Mouse (Mus musculus): ENCODE measurements at regions not wholly inside any gene's neighbourhood (a gene's known extent, or its start where the extent isn't known, plus 50 kb on each side); places are given as distances from the start of the nearest gene placed in this dataset.
A peak's percentile ranks its signal among the peaks of the same experiment; 100 is the strongest.

DNA sequence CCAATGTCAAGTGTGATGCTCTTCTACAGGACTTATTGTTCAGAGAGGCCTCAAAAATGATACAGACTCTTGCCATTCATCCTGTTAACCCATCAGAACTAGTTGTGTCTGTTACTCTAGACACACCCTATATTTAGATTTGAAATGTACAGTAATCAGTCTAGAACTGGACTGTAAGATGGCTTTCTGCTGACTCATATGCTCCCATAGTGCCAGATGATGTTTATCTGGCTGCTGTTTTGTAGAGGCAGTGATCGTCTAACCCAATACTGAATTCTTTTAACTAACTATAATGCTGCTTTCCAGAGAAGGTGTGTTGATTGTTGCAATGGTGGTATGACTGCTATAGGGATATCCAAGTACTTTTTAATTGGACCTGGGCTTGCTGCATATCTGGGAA lies 185.9 kb upstream of the Npsr1 start:
- DNase-seq: no peak

DNA sequence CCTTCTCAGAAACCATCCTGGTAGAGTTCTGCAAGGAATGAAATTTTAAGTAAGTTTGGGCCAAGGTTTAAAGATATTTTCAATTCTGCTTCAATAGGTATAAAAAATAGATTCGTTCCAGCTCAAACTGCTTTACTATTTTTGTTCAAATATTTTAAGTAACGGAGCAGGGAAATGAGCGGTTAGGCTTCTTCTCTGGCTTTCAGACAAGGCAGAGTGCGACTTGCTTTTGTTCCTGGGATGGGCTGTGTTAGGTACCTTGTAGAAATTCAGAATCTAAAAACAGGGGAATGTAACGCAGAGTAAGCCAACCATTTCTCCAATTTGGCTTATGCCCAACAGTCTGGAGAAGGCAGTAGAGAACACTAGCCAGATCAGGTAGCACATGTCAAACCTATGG lies 180.5 kb upstream of the Npsr1 start:
- DNase-seq: no peak

DNA sequence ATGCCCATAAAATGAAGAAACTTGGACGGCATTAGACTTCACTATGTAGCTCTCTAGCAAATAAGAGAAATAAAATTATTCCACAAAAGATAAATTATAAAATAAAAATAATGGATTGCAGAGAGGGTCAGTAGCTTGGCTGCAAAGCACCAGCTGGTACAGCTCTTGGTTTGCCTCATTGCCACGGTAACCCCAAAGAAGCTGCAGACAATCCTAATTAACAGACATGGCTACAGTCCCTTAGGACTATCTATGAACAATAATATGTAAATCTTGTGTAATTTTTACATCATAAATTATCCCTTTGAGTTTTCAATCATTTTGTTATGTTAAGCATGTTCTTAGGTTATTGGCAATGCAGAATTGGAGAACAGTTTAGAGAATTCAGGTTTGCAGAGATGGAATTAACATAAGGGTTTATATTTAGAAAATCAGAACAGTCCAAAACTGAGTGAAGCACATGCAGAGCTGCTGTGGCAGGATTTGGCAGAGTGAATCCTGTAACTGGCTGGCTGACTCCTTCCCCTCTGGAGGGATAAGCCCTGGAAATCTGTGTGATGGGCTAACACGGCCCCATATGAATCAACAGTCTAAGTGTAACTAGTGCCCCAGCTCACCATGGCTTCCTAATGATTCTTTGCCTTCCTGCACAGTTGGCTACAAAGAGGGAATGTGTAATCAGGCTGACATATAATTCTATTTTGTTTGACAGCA lies 178.4 kb upstream of the Npsr1 start:
- DNase-seq: no peak

DNA sequence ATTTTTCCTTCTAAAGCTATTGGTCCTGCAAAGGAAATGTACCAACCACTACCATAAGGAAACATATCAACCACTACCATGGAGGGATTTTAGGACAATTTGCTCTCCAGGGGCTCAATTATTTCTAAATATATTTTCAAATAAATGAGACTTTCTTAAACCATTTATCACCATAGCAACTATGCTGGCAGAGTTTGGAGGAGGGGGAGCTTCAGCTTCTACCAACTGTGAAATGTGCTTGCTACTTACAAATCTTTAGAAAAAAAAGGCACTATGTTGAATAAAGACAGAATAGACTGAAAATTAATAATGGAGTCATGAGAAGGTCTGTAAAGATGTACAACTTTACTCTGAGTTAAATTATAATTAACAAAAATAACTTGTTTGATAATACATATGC lies 165.6 kb upstream of the Npsr1 start:
- DNase-seq: no peak

DNA sequence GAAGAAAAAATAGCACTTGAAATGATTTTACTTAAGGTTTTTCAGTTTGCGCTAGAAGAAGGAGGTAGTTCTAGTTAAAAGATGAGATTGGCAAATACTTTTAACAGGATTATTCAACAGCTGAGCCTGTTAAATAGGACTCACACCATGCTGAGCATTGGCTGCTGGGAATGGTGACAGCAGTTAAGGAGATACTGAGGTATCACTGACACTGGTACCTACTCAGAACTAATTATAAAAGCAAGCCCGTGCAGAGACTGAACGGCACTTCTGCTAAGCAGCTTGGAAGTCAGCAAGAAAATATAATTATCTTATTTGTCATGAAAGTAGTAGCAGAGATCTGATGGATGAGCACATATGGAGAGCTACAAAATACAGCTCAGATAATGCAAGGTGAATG lies 163.5 kb upstream of the Npsr1 start:
- no peak for DNase-seq

DNA sequence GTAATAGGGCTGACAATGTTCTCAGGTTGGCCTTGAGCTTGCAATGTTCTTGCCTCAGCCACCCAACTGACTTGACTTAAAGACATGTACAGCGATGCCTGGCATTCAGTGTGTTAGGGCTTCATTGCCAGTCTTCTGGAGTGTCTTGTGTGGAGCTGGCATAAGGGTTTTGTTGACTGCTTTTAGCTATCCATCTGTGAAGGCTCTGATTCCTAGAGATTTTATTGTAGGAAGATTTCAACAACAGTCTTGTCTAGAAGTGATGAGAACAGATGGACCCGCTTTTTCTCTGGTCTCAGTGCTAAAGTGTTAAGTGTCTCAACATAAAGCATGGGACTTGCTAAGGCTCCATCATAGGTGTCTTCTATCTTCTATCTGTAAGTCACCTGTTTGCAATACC lies 145.3 kb upstream of the Npsr1 start:
- DNase-seq: peak in 1 of 2 experiments; percentile 4

DNA sequence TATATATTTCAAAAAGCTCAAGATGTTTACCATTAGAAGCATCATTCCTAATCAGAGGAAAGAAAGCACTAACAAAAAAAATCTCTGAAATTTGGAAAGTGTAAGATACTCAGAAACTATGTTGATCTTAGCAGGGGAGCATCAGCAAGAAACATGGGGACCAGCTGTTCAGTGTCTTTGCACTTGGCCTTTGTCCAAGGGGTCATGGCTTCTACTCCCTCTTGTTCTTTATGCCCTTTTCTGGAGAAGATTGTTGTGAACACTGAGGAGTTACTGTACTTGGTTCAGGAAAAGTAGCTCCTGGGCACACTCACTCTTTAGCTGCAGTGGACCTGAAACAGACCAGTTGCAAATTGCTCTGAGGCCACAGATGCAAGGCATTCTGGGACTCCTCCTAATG lies 141.2 kb upstream of the Npsr1 start:
- DNase-seq: no peak

DNA sequence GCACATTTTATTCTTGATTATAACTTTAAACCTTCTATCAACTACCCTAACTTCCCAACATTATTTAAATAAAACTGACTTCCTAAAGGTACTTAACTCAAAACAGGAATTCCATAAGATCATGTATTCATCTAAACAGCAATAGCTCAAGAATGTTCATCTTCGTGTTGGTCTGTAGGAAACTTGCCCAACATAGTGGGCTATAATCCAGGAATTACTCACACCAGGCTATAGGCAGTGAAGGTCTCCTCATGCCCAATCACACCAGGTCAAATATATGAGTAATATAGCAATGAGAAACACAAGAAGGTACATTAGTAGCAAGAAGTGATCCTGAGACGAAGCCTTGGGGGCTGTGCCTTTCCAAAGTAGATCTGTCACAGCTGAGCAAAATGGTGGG lies 128.1 kb upstream of the Npsr1 start:
- no peak for DNase-seq

DNA sequence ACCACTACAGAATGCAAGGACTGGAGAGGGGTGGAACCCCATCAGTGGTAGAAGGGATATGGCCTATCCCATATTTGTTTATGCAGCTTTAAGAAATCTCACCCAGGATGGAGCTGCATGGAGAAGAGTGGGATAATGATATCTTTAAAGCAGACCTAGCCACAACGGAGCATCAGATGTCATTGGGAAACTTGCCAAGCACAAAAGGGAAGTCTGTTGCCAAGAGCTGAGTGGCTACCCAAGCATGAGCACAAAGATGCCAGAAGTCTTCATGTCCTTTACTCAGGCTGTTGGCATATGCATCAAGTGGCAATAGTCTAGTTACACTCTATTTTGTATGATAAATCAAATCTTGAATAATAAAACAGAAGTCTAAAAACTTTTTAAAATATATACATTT lies 124.6 kb upstream of the Npsr1 start:
- no peak for DNase-seq

DNA sequence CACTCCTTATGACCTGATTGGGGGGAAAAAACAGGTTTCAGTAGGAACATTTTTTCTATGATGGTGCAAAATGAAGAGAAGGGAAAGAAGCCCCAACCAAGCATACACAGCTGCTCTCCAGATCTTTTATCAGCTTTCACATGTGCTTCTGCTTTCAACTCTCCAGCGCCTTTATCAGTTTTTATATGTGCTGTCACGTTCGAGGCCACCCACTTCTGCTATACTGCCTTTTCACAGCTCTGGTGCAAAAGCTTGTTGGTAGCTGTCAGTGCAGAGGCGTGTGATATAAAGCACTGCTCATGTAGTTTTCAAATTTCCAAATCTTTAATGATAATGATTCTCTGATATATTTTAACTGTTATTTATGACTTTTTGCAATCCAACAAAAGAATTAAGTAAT lies 120.2 kb upstream of the Npsr1 start:
- DNase-seq: no peak

DNA sequence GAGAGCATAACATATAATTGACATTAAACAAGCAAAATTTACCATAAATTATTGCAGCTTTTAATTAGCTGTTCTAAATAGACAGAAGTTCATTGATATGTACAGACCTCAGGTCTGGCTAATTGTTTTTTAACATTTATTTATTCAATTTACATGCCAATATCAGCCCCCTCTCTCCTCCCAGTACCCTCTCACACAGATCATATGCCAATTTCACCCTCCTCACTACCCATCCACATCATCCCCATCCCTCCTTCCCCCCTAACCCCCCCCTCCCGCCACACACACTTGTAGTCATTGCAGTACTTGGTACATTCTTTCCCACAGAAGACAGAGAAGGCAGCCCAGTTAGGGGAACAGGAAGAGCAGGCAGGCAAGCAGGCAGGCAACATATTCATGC lies 91.4 kb upstream of the Npsr1 start:
- no peak for DNase-seq

DNA sequence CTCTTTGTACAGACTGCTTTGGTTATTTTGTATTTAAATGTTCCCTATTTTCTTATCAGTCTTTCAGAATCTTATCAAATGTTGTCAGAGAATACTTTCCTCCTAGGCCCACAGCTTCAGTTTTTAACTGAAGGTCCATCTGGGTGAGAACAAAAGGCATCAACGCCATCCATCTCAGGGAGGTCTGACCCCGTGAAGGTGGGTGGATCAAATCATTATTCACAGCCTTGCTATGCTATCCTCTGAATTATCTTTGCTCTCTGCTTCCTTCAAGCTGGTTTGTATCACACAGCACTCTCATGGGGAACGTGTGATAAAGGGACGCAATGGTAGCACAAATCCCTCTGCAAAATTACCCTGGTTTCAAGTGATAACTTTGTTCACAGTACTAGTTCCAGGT lies 59.5 kb upstream of the Npsr1 start:
- no peak for DNase-seq

Measured in layer of hippocampus, postnatal 36 days (tissue).